Mouse (Mus musculus): ENCODE measurements around the gene Cox4i2. TPM values are rescaled to one million over a fixed set of nuclear protein-coding genes. Genes with fewer than 3 reads are reported as not detected.
A peak's percentile ranks its signal among the peaks of the same experiment; 100 is the strongest.

Cox4i2 gene
- polyA plus RNA-seq, 1 experiment from 2014 or later, result 21.7 TPM

- Histone ChIP-seq H3K27me3 (ENCODE audit: control insufficient read depth, insufficient read depth, low read length) (no peaks in the 10 kb centered on the region), H3K4me2 (replicated peaks; ENCODE audit: low read depth, low read length) (no peak overlapping the region), H3K9me3 (ENCODE audit: control insufficient read depth, low read depth, low read length) (no peaks in the 10 kb centered on the region), H3K36me3 (ENCODE audit: control insufficient read depth, insufficient read depth, low read length) (no peaks in the 10 kb centered on the region), H3K4me3 (ENCODE audit: low read depth, low read length) (no peak overlapping the region), H3K4me1 (ENCODE audit: control insufficient read depth, insufficient read depth, low read length) (peaks cover 17% of the 10 kb centered on the region; the same call in 1 of the 2 replicates), H3K27ac (ENCODE audit: low read length) (no peak overlapping the region), H3K9ac (replicated peaks; ENCODE audit: low read depth, low read length) (no peak overlapping the region)
- 55% methylated on average over 12 of the region's 12 CpGs for WGBS
- peak; percentile 26; the same call in 1 of the 2 replicates for ATAC-seq (ENCODE audit: insufficient number of reproducible peaks, insufficient read depth, low FRiP score, low read depth)
Measured at GRCm38 (mm10) chr2:152767618-152768271, 13.8 kb downstream of the Cox4i2 start.

DNA sequence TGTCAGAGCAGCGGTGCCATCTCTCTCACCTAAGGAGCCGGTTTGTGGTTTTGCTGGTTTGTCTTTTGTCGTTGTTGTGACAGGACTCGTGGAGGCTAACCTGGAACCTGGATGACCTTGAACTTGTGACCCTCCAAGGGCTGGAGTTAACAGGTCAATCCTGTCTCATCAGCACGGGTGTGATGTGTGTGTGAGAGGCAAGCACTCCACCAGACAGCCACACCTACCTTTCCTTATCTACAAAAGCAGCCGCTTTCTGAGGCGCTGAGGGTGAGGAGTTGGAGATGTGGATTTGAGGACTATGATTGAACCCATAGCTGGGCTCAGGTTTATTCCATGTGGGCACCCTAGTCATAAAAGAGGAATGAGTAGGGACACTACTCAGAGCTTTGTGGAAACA is 15.7 kb downstream of the Cox4i2 start:
- H3K9ac ChIP-seq (replicated peaks; ENCODE audit: low read depth, low read length), result no peak overlapping the region
- ATAC-seq (ENCODE audit: insufficient number of reproducible peaks, insufficient read depth, low FRiP score, low read depth), result no peak
- 66% methylated on average over 7 of the region's 7 CpGs for WGBS
- no peaks in the 10 kb centered on the region for H3K36me3 ChIP-seq (ENCODE audit: control insufficient read depth, insufficient read depth, low read length)
- no peak overlapping the region for H3K4me3 ChIP-seq (ENCODE audit: low read depth, low read length)
- no peaks in the 10 kb centered on the region for H3K9me3 ChIP-seq (ENCODE audit: control insufficient read depth, low read depth, low read length)
- H3K27ac ChIP-seq (ENCODE audit: low read length), result no peak overlapping the region
- no peak overlapping the region for H3K4me2 ChIP-seq (replicated peaks; ENCODE audit: low read depth, low read length)
- H3K27me3 ChIP-seq (ENCODE audit: control insufficient read depth, insufficient read depth, low read length), result no peaks in the 10 kb centered on the region
- H3K4me1 ChIP-seq (ENCODE audit: control insufficient read depth, insufficient read depth, low read length), result peaks cover 10% of the 10 kb centered on the region; the same call in 1 of the 2 replicates

- WGBS, result 89% methylated on average over 9 of the region's 9 CpGs
- H3K4me1 ChIP-seq (ENCODE audit: control insufficient read depth, insufficient read depth, low read length), result 0 out of 2 replicates have a peak, but pooled peaks cover 6% of the 10 kb centered on the region
- no peaks in the 10 kb centered on the region for H3K9me3 ChIP-seq (ENCODE audit: control insufficient read depth, low read depth, low read length)
- no peaks in the 10 kb centered on the region for H3K36me3 ChIP-seq (ENCODE audit: control insufficient read depth, insufficient read depth, low read length)
- no peak for ATAC-seq (ENCODE audit: insufficient number of reproducible peaks, insufficient read depth, low FRiP score, low read depth)
- H3K4me2 ChIP-seq (replicated peaks; ENCODE audit: low read depth, low read length), result no peak overlapping the region
- H3K27me3 ChIP-seq (ENCODE audit: control insufficient read depth, insufficient read depth, low read length), result no peaks in the 10 kb centered on the region
- H3K4me3 ChIP-seq (ENCODE audit: low read depth, low read length), result no peak overlapping the region
- no peak overlapping the region for H3K9ac ChIP-seq (replicated peaks; ENCODE audit: low read depth, low read length)
- H3K27ac ChIP-seq (ENCODE audit: low read length), result no peak overlapping the region
Measured at GRCm38 (mm10) chr2:152771571-152771970, 17.6 kb downstream of the Cox4i2 start.

DNA sequence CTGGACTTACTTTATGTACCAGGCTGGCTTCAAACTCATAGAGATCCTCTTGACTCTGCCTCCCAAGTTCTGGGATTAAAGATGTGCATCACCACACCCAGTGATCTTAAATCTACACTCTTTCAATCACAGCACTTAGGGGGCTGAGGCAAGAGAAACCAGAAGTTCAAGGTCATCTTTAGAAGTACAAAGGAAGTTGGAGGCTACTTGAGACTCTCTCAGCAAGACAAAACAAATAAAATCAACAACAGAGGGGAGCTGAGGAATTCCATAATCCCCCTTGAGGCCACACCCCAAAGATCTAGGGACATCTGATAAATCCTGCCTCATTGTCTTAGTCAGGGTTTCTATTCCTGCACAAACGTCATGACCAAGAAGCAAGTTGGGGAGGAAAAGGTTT is 18.3 kb downstream of the Cox4i2 start:
- H3K9me3 ChIP-seq (ENCODE audit: control insufficient read depth, low read depth, low read length), result no peaks in the 10 kb centered on the region
- no peaks in the 10 kb centered on the region for H3K27me3 ChIP-seq (ENCODE audit: control insufficient read depth, insufficient read depth, low read length)
- no peak overlapping the region for H3K4me2 ChIP-seq (replicated peaks; ENCODE audit: low read depth, low read length)
- no peaks in the 10 kb centered on the region for H3K4me1 ChIP-seq (ENCODE audit: control insufficient read depth, insufficient read depth, low read length)
- no peaks in the 10 kb centered on the region for H3K36me3 ChIP-seq (ENCODE audit: control insufficient read depth, insufficient read depth, low read length)
- no peak overlapping the region for H3K9ac ChIP-seq (replicated peaks; ENCODE audit: low read depth, low read length)
- H3K27ac ChIP-seq (ENCODE audit: low read length), result no peak overlapping the region
- no peak overlapping the region for H3K4me3 ChIP-seq (ENCODE audit: low read depth, low read length)
- WGBS, result 25% methylated on average over 1 of the region's 1 CpGs
- ATAC-seq (ENCODE audit: insufficient number of reproducible peaks, insufficient read depth, low FRiP score, low read depth), result no peak

GRCm38 (mm10) chr2:152775357-152775756 is 21.4 kb downstream of the Cox4i2 start:
- no peak for ATAC-seq (ENCODE audit: insufficient number of reproducible peaks, insufficient read depth, low FRiP score, low read depth)
- 79% methylated on average over 4 of the region's 4 CpGs for WGBS
- no peak overlapping the region for H3K9ac ChIP-seq (replicated peaks; ENCODE audit: low read depth, low read length)

GRCm38 (mm10) chr2:152776019-152776418 is 22.0 kb downstream of the Cox4i2 start:
- Histone ChIP-seq H3K36me3 (ENCODE audit: control insufficient read depth, insufficient read depth, low read length) (peaks cover 6% of the 10 kb centered on the region), H3K4me3 (ENCODE audit: low read depth, low read length) (no peak overlapping the region), H3K9ac (replicated peaks; ENCODE audit: low read depth, low read length) (no peak overlapping the region), H3K4me2 (replicated peaks; ENCODE audit: low read depth, low read length) (no peak overlapping the region), H3K9me3 (ENCODE audit: control insufficient read depth, low read depth, low read length) (no peaks in the 10 kb centered on the region), H3K4me1 (ENCODE audit: control insufficient read depth, insufficient read depth, low read length) (no peaks in the 10 kb centered on the region), H3K27me3 (ENCODE audit: control insufficient read depth, insufficient read depth, low read length) (no peaks in the 10 kb centered on the region), H3K27ac (ENCODE audit: low read length) (no peak overlapping the region)
- no peak for ATAC-seq (ENCODE audit: insufficient number of reproducible peaks, insufficient read depth, low FRiP score, low read depth)
- WGBS, result 84% methylated on average over 3 of the region's 3 CpGs

More at GRCm38 (mm10) chr2:152775357-152775756, 21.4 kb downstream of the Cox4i2 start:
- Histone ChIP-seq H3K36me3 (ENCODE audit: control insufficient read depth, insufficient read depth, low read length) (no peaks in the 10 kb centered on the region), H3K27ac (ENCODE audit: low read length) (no peak overlapping the region), H3K4me3 (ENCODE audit: low read depth, low read length) (no peak overlapping the region), H3K9me3 (ENCODE audit: control insufficient read depth, low read depth, low read length) (no peaks in the 10 kb centered on the region), H3K4me1 (ENCODE audit: control insufficient read depth, insufficient read depth, low read length) (no peaks in the 10 kb centered on the region), H3K27me3 (ENCODE audit: control insufficient read depth, insufficient read depth, low read length) (no peaks in the 10 kb centered on the region), H3K4me2 (replicated peaks; ENCODE audit: low read depth, low read length) (no peak overlapping the region)

GRCm38 (mm10) chr2:152776435-152776834 is 22.5 kb downstream of the Cox4i2 start:
- H3K4me1 ChIP-seq (ENCODE audit: control insufficient read depth, insufficient read depth, low read length), result no peaks in the 10 kb centered on the region
- no peak for ATAC-seq (ENCODE audit: insufficient number of reproducible peaks, insufficient read depth, low FRiP score, low read depth)
- H3K9me3 ChIP-seq (ENCODE audit: control insufficient read depth, low read depth, low read length), result no peaks in the 10 kb centered on the region
- H3K27ac ChIP-seq (ENCODE audit: low read length), result no peak overlapping the region
- H3K4me2 ChIP-seq (replicated peaks; ENCODE audit: low read depth, low read length), result no peak overlapping the region
- no peak overlapping the region for H3K9ac ChIP-seq (replicated peaks; ENCODE audit: low read depth, low read length)
- no peaks in the 10 kb centered on the region for H3K27me3 ChIP-seq (ENCODE audit: control insufficient read depth, insufficient read depth, low read length)
- no peak overlapping the region for H3K4me3 ChIP-seq (ENCODE audit: low read depth, low read length)
- peaks cover 10% of the 10 kb centered on the region for H3K36me3 ChIP-seq (ENCODE audit: control insufficient read depth, insufficient read depth, low read length)
- WGBS, result 81% methylated on average over 2 of the region's 2 CpGs

DNA sequence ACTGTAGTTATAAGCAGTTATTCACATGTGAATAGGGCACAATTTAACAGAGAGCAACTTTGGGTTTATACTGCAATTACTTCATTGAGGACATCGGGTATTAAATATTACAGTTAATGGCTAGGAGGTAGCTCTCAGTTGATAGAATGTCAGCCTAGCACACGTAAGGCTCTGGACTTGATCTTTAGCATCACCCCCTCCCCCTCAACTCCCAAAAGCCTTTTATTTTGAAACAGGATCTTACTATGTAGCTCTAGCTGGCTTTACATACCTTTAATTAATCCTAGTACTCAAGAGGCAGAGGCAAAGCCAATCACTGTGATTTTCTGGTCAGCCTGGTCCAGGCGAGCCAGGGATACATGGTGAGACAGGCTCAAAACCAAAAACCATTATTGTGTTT is 23.1 kb downstream of the Cox4i2 start:
- H3K4me1 ChIP-seq (ENCODE audit: control insufficient read depth, insufficient read depth, low read length), result no peaks in the 10 kb centered on the region
- no peaks in the 10 kb centered on the region for H3K9me3 ChIP-seq (ENCODE audit: control insufficient read depth, low read depth, low read length)
- no peak overlapping the region for H3K4me2 ChIP-seq (replicated peaks; ENCODE audit: low read depth, low read length)
- WGBS, result 89% methylated on average over 3 of the region's 3 CpGs
- no peak overlapping the region for H3K9ac ChIP-seq (replicated peaks; ENCODE audit: low read depth, low read length)
- no peak for ATAC-seq (ENCODE audit: insufficient number of reproducible peaks, insufficient read depth, low FRiP score, low read depth)
- peaks cover 13% of the 10 kb centered on the region for H3K36me3 ChIP-seq (ENCODE audit: control insufficient read depth, insufficient read depth, low read length)
- H3K4me3 ChIP-seq (ENCODE audit: low read depth, low read length), result no peak overlapping the region
- no peaks in the 10 kb centered on the region for H3K27me3 ChIP-seq (ENCODE audit: control insufficient read depth, insufficient read depth, low read length)
- no peak overlapping the region for H3K27ac ChIP-seq (ENCODE audit: low read length)

- no peak overlapping the region for H3K9ac ChIP-seq (replicated peaks; ENCODE audit: low read depth, low read length)
- no peak overlapping the region for H3K4me3 ChIP-seq (ENCODE audit: low read depth, low read length)
- ATAC-seq (ENCODE audit: insufficient number of reproducible peaks, insufficient read depth, low FRiP score, low read depth), result no peak
- WGBS, result 90% methylated on average over 2 of the region's 2 CpGs
- H3K27me3 ChIP-seq (ENCODE audit: control insufficient read depth, insufficient read depth, low read length), result no peaks in the 10 kb centered on the region
- no peak overlapping the region for H3K27ac ChIP-seq (ENCODE audit: low read length)
- H3K9me3 ChIP-seq (ENCODE audit: control insufficient read depth, low read depth, low read length), result no peaks in the 10 kb centered on the region
- H3K4me1 ChIP-seq (ENCODE audit: control insufficient read depth, insufficient read depth, low read length), result peaks cover 4% of the 10 kb centered on the region; the same call in 1 of the 2 replicates
- no peak overlapping the region for H3K4me2 ChIP-seq (replicated peaks; ENCODE audit: low read depth, low read length)
- H3K36me3 ChIP-seq (ENCODE audit: control insufficient read depth, insufficient read depth, low read length), result peaks cover 13% of the 10 kb centered on the region
Measured at GRCm38 (mm10) chr2:152780466-152780865, 26.5 kb downstream of the Cox4i2 start.
